Mouse (Mus musculus) embryonic fibroblast, embryonic 13.5 days (primary cell): ENCODE measurements around the gene Csrnp1.

Experiments
- CTCF ChIP-seq: IDR thresholded peaks from 2 replicates; pipeline ENCODE4 v1.5.1; 2011; ENCODE audit warnings: mild to moderate bottlenecking, control low read depth, low read length, moderate library complexity, borderline replicate concordance; ENCODE audit not compliant: insufficient read depth
- POLR2A ChIP-seq: IDR thresholded peaks from 2 replicates; pipeline ENCODE4 v1.6.1; 2011; ENCODE audit warnings: low read depth, mild to moderate bottlenecking, control low read depth, low read length, moderate library complexity

GRCm38 (mm10) chr9:120016956-120017355 lies 32.5 kb upstream of the Csrnp1 start:
- TF ChIP-seq POLR2A, result no peak
- no peak for TF ChIP-seq CTCF
